Mouse (Mus musculus) T-helper 17 cell (primary cell): ENCODE measurements around the gene Rnf166.

Experiments used
- in situ Hi-C, 2 experiments: fragments of 300-600 bp; cut with MboI, MseI; formaldehyde crosslinking; loops; 1 replicate in 1 of 2; 2 replicates in 1 of 2; pipeline ENCODE4 v1.15.1; 2025; ENCODE audit warnings: high pct_unique_total_duplicates in 2 of 2

Gene Rnf166

DNA sequence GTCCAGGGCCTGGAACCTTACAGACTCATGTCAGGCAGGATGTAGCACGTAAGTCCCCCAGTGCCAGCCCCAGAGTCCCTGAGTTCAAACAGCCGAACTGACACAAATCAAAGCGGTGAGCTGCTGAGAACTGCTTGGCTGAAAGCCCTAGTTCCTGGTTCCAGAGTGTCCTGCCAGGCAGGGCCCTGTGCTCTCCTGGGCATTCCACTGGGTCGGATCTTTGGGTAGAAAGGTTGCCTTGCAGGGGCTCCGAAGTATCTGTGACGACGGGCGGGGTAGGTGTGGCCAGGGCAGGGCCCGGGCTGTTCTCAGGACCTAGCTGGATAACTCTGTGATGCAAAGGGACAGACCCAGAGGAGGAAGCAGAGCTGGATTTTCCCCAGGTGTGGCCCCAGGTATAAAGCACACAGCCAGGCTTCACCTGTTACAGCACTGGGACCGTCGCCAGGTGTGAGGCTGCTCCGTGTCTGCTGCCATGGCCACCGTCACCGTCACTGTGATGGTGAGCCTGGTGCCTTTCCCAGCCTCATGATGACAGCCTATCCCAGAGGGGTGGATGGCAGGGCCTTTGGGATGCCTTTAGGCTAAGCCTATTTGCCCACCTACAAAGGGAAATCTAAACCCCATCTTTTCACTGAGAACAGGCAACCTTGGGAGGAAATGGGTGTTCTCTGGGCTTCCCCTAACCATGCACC lies 54.3 kb downstream of the Rnf166 start, which contains the start of gene Il17c:
Gene Il17c (plus strand): TSS at position 645 of the 695 bp plus-strand sequence.
- in situ Hi-C loops: no loop called here

DNA sequence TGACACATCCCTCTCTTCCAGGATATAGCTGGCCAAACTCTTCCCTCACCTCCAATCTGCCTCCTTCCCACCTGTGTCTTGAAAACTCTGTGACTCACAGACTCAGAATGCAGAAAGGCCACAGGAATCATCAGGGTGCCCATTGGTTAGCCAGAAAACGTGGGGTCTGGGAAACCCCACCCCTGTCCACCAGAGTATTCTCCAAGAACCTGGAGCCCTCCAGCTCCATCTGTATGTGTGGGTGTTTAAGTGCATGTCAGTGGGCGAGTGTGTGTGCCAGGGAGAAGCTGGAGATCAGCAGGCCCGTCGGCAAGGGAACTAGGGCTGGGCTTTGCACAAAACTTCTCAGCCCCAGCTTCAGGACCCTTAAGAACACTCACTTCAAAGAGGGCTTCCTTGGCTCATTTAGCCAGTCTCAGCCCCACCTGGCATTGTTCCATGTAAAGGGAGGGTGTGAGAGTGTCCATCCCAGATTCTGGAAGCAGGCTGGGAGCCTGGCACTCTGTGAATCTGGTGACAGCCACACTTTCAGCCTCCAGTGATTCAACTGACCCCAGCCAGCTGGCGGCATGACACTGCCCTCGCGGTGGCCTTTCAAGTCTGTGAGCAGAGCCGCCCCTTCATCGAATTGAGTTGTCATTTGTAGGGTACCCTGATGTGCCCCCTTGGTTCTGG lies 55.8 kb downstream of the Rnf166 start:
- in situ Hi-C loops: no loop called here
